ENCODE assay signal across 21 mouse cellular contexts in the genomic region with DNA sequence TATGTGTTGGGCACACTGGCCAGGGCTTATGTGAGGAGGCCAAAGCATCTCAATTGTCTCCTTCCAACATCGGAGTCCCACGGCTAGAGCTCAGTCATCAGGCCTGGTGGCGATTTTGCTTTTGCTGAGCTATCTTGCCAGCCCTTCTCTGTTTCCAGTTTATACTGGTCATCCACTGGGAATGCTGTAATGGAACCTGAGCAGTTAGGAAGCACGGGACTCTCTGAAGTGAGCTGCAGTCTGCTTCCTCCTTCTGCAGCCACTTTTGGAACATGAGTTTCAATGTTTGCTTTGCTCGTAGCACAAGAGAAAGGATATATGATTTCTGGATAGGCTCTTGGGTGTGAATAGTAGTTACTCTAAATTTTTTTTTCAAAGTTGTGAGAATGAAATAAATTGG.
"Had no signal": no experiment of that assay in that cellular context is flagged by ENCODE, and none has a peak within 500 bp of the region (broad histone marks: within the 10 kb centered on the region; RNA-seq: fewer than 3 reads in every experiment).

No protein-coding gene starts in this region.

- H3K9me3 ChIP-seq: limb, embryonic 12.5 days; limb, embryonic 15.5 days; megakaryocyte, embryonic 14.5 days; midbrain, embryonic 10.5 days; midbrain, embryonic 13.5 days; neural tube, embryonic 13.5 days; stomach, embryonic 15.5 days had no signal

- H3K27me3 ChIP-seq: limb, embryonic 12.5 days; limb, embryonic 15.5 days; megakaryocyte, embryonic 14.5 days; midbrain, embryonic 13.5 days; neural tube, embryonic 13.5 days; stomach, embryonic 15.5 days had no signal

- DNase-seq: kidney, adult 11 months; kidney, adult 8-10 months; kidney, postnatal 14 days; kidney, postnatal 4 days; left cerebral cortex, postnatal 4 days; lung, embryonic 14.5 days; lung, postnatal 10 days; lung, postnatal 36 days; retina, postnatal 1 day; right cerebral cortex, postnatal 25 days; spleen, adult 18-20 months; thymus, postnatal 25 days had no signal

- H3K4me2 ChIP-seq: limb, embryonic 12.5 days; limb, embryonic 15.5 days; lung, embryonic 14.5 days; midbrain, embryonic 13.5 days; neural tube, embryonic 13.5 days; stomach, embryonic 15.5 days had no signal

- H3K4me3 ChIP-seq: limb, embryonic 12.5 days; limb, embryonic 15.5 days; midbrain, embryonic 10.5 days; midbrain, embryonic 13.5 days; myocyte; neural tube, embryonic 13.5 days; stomach, embryonic 15.5 days had no signal

- H3K27ac ChIP-seq: limb, embryonic 12.5 days; limb, embryonic 15.5 days; midbrain, embryonic 10.5 days; midbrain, embryonic 13.5 days; neural tube, embryonic 13.5 days; stomach, embryonic 15.5 days had no signal

- ATAC-seq: midbrain, embryonic 13.5 days; midbrain, embryonic 16.5 days had no signal

- H3K9ac ChIP-seq: limb, embryonic 12.5 days; limb, embryonic 15.5 days; lung, embryonic 14.5 days; neural tube, embryonic 13.5 days; stomach, embryonic 15.5 days had no signal
